Mouse (Mus musculus): Measurements from ENCODE around the gene Hdhd5.

The Hdhd5 gene

GRCm38 (mm10) chr6:120531020-120531965, at the start of gene Hdhd5:
TSS of gene Hdhd5 (minus strand) at chr6:120531319.
- DNase-seq (ENCODE audit: low read depth in 2 of 2, low spot score in 2 of 2), result peak; percentile 87 to 90

- no peak for DNase-seq (ENCODE audit: low read depth in 2 of 2, low spot score in 2 of 2)
Measured at GRCm38 (mm10) chr6:120580713-120581015, 49.5 kb upstream of the Hdhd5 start.

GRCm38 (mm10) chr6:120579831-120580712, 49.0 kb upstream of the Hdhd5 start:
- DNase-seq (ENCODE audit: low read depth in 2 of 2, low spot score in 2 of 2), result peak; percentile 60 to 64

GRCm38 (mm10) chr6:120579110-120579830, 48.2 kb upstream of the Hdhd5 start:
- no peak for DNase-seq (ENCODE audit: low read depth in 2 of 2, low spot score in 2 of 2)

GRCm38 (mm10) chr6:120578471-120578870, 47.4 kb upstream of the Hdhd5 start:
- no peak for DNase-seq (ENCODE audit: low read depth in 2 of 2, low spot score in 2 of 2)

GRCm38 (mm10) chr6:120572372-120572771, 41.3 kb upstream of the Hdhd5 start:
- no peak for DNase-seq (ENCODE audit: low read depth in 2 of 2, low spot score in 2 of 2)

GRCm38 (mm10) chr6:120568257-120568656, 37.1 kb upstream of the Hdhd5 start:
- no peak for DNase-seq (ENCODE audit: low read depth in 2 of 2, low spot score in 2 of 2)

GRCm38 (mm10) chr6:120566911-120567909, 36.1 kb upstream of the Hdhd5 start:
- DNase-seq (ENCODE audit: low read depth in 2 of 2, low spot score in 2 of 2), result peak; percentile 52 to 53

GRCm38 (mm10) chr6:120556641-120557040, 25.5 kb upstream of the Hdhd5 start:
- no peak for DNase-seq (ENCODE audit: low read depth in 2 of 2, low spot score in 2 of 2)

- no peak for DNase-seq (ENCODE audit: low read depth in 2 of 2, low spot score in 2 of 2)
Measured at GRCm38 (mm10) chr6:120555983-120556567, 25.0 kb upstream of the Hdhd5 start.

- no peak for DNase-seq (ENCODE audit: low read depth in 2 of 2, low spot score in 2 of 2)
Measured at GRCm38 (mm10) chr6:120555152-120555551, 24.0 kb upstream of the Hdhd5 start.

GRCm38 (mm10) chr6:120550173-120550572, 19.1 kb upstream of the Hdhd5 start:
- DNase-seq (ENCODE audit: low read depth in 2 of 2, low spot score in 2 of 2), result no peak

GRCm38 (mm10) chr6:120548581-120548980, 17.5 kb upstream of the Hdhd5 start:
- no peak for DNase-seq (ENCODE audit: low read depth in 2 of 2, low spot score in 2 of 2)

- DNase-seq (ENCODE audit: low read depth in 2 of 2, low spot score in 2 of 2), result no peak
Measured at GRCm38 (mm10) chr6:120546973-120547372, 15.9 kb upstream of the Hdhd5 start.

GRCm38 (mm10) chr6:120546292-120546691, 15.2 kb upstream of the Hdhd5 start:
- DNase-seq (ENCODE audit: low read depth in 2 of 2, low spot score in 2 of 2), result no peak

GRCm38 (mm10) chr6:120542061-120542460, 10.9 kb upstream of the Hdhd5 start:
- no peak for DNase-seq (ENCODE audit: low read depth in 2 of 2, low spot score in 2 of 2)

GRCm38 (mm10) chr6:120541386-120541785, 10.3 kb upstream of the Hdhd5 start:
- no peak for DNase-seq (ENCODE audit: low read depth in 2 of 2, low spot score in 2 of 2)

GRCm38 (mm10) chr6:120539781-120540231, 8.7 kb upstream of the Hdhd5 start:
- DNase-seq (ENCODE audit: low read depth in 2 of 2, low spot score in 2 of 2), result no peak

GRCm38 (mm10) chr6:120539132-120539759, 8.1 kb upstream of the Hdhd5 start:
- peak; percentile 50 to 65 for DNase-seq (ENCODE audit: low read depth in 2 of 2, low spot score in 2 of 2)
